Mouse (Mus musculus) neural tube, embryonic 11.5 days (tissue): Measurements from ENCODE around the gene Rnf123. TPM values are rescaled to one million over a fixed set of nuclear protein-coding genes. Genes with fewer than 3 reads are reported as not detected.

ENCODE experiments used
- ATAC-seq: fragments of 200-750 bp; cut with Nextera tagmentation; 2 replicates; pipeline ENCODE4 v1.8.0; 2017; ENCODE audit warnings: moderate number of reproducible peaks, mild to moderate bottlenecking, moderate TSS enrichment, moderate library complexity; ENCODE audit not compliant: insufficient read depth, low FRiP score, low TSS enrichment
- DNase-seq: peaks from one replicate; pipeline ENCODE4 v3.0.0-alpha.2; 2015; ENCODE audit warnings: low spot score
- H3K27ac ChIP-seq: fragments of 300-500 bp; sonication (generic); 2 replicates; pipeline ENCODE4 v1.5.1; 2014; ENCODE audit warnings: low read depth, mild to moderate bottlenecking, low read length
- H3K27me3 ChIP-seq: fragments of 300-500 bp; sonication (generic); 2 replicates; pipeline ENCODE4 v1.6.1; 2014; ENCODE audit warnings: mild to moderate bottlenecking, low read length, mixed read lengths; ENCODE audit not compliant: control insufficient read depth, insufficient read depth
- H3K36me3 ChIP-seq: fragments of 300-500 bp; sonication (generic); 2 replicates; pipeline ENCODE4 v1.6.1; 2014; ENCODE audit warnings: mild to moderate bottlenecking, low read length, moderate library complexity, mixed read lengths; ENCODE audit not compliant: control insufficient read depth, insufficient read depth
- H3K4me1 ChIP-seq: fragments of 300-500 bp; sonication (generic); 2 replicates; pipeline ENCODE4 v1.6.1; 2014; ENCODE audit warnings: low read length, mixed read lengths; ENCODE audit not compliant: control insufficient read depth, insufficient read depth
- H3K4me2 ChIP-seq: fragments of 300-500 bp; sonication (generic); 2 replicates; pipeline ENCODE4 v1.6.1; 2014; ENCODE audit warnings: low read depth, mild to moderate bottlenecking, moderate library complexity
- H3K4me3 ChIP-seq: fragments of 300-500 bp; sonication (generic); 2 replicates; pipeline ENCODE4 v1.5.1; 2014; ENCODE audit warnings: low read depth, low read length
- H3K9ac ChIP-seq: fragments of 300-500 bp; sonication (generic); 2 replicates; pipeline ENCODE4 v1.6.1; 2014; ENCODE audit warnings: mild to moderate bottlenecking, low read length
- H3K9me3 ChIP-seq: fragments of 300-500 bp; sonication (generic); 2 replicates; pipeline ENCODE4 v1.6.1; 2016; ENCODE audit warnings: low read length; ENCODE audit not compliant: control insufficient read depth
- WGBS: fragments of 180-500 bp; shearing (Covaris S2); extraction: QIAGEN DNeasy Blood & Tissue Kit; methylation state at CpG from one replicate; pipeline ENCODE4 v1.1.7; 2014; 5-methylcytosine and 5-hydroxymethylcytosine counted together
- polyA plus RNA-seq: library from polyadenylated mRNA; unstranded; fragments of >200 nt; fragmentation: Nextera tagmentation; extraction: Ambion mirVana; gene quantifications from 2 replicates; pipeline ENCODE4 v1.2.1, GENCODE M21; 2014

The Rnf123 gene
- polyA plus RNA-seq, 1 experiment from 2014 or later: 31.6 TPM

DNA sequence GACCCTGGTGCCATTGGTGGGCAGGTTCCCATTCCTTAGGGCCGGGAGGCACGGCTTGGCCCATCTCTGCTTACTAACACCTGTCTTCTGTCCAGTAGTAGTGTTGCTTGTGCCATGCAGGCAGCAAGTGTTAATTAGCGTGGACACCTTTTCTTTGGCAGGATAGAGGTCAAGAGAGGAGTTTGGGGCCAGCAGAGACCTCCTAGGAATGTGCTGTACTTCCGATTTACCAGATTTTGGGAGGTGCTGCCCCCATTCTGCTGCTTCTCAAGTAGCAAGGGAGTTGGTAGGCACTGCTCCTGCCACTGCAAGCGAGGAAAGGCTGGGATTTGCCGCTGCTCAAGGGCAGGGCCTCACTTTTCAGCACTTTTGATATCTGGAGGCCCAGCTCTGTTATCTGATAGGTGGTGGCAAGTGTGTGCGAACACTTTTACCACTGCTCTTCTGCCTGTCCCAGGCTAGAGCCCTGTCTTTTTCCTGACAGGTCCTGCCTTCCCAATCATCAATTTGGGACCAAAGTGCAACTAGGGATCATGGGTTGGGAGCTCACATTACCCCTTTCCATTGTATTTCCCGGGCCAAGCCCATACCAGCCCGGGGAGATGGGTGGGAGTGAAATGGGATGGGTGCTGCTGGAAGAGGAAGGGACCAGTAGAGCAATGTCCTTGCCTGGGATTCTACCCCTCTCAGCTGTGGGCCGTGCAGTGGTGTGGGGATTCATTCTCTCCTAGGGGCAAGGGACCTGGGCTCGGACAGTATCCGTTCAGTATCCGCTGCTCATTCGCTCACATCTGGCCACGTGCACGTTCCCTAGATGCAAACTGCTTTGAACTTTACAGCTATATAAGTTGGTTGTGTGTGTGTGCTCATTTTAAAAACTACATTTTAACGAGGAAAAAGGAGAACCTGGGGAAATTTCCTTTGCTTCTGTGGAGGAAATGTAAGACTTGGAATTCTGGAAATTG, 35.3 kb downstream of the Rnf123 start:
- Histone ChIP-seq H3K4me1 (peaks cover 10% of the 10 kb centered on the region; the same call in 1 of the 2 replicates), H3K4me3 (peak overlapping the region; percentile 68), H3K27ac (peak overlapping the region; percentile 56), H3K9me3 (no peaks in the 10 kb centered on the region), H3K4me2 (peak overlapping the region; percentile 83), H3K27me3 (no peaks in the 10 kb centered on the region), H3K36me3 (peaks cover 21% of the 10 kb centered on the region), H3K9ac (no peak overlapping the region; the same call in 1 of the 2 replicates)
- 54% methylated on average over 17 of the region's 17 CpGs for WGBS
- DNase-seq (no peak), ATAC-seq (no peak)

DNA sequence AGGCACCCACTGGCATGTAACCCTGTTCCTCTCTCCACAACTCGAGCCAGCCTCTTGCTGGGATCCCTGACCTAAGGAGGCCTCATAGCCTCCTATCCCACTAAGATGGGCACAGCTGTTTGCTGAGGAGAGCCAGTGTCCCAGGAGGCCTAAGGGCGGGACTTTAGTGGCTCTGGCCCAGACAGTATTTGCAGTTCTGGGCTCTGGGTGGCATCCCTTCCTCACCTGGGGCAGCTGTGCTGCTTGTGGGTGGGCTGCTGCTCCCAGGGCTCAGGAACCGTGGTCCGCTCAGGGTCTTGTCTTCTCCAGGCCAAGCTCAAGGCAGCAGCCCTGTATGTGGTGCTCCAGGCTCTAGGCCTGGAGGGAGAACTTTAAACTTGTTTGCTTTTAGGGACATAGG, 36.6 kb downstream of the Rnf123 start:
- 91% methylated on average over 4 of the region's 4 CpGs for WGBS
- Histone ChIP-seq H3K4me1 (peaks cover 10% of the 10 kb centered on the region; the same call in 1 of the 2 replicates), H3K27me3 (no peaks in the 10 kb centered on the region), H3K4me3 (no peak overlapping the region), H3K9me3 (no peaks in the 10 kb centered on the region), H3K4me2 (no peak overlapping the region), H3K27ac (no peak overlapping the region), H3K36me3 (peaks cover 30% of the 10 kb centered on the region), H3K9ac (no peak overlapping the region)
- DNase-seq: no peak
- ATAC-seq: no peak

DNA sequence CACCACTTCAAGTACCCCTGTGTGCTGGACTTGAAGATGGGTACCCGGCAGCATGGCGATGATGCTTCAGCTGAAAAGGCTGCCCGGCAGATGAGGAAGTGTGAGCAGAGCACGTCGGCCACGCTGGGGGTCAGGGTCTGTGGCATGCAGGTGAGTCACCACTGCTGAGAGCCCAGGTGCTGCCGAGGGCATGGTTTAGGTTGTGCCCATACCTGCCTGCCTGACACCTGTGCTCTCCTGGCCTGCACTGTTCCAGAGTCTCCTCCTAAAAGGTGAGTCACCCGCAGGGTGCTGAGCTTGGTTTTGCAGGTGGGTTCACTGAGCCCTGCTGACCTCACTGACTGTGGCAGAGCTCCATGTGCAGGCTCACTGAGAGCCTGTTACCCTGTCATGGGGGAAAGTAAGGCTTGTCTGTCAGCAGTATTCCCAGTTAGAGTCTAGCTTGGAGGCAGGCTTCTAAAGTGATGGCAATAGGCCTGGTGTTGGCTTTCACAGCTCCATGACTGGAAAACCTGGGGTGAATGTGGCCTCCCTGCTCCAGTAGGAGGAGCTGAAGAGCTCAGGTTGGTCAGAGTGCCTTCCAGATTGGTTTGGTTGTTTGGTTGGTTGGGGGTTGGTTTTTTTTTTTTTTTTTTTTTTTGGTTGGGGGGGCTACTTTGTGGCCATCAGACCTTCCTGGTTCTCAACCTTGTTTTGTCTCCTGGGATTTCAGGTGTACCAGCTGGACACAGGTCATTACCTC, 38.2 kb downstream of the Rnf123 start:
- H3K36me3 ChIP-seq: peaks cover 30% of the 10 kb centered on the region
- H3K27ac ChIP-seq: no peak overlapping the region
- no peak for ATAC-seq

DNA sequence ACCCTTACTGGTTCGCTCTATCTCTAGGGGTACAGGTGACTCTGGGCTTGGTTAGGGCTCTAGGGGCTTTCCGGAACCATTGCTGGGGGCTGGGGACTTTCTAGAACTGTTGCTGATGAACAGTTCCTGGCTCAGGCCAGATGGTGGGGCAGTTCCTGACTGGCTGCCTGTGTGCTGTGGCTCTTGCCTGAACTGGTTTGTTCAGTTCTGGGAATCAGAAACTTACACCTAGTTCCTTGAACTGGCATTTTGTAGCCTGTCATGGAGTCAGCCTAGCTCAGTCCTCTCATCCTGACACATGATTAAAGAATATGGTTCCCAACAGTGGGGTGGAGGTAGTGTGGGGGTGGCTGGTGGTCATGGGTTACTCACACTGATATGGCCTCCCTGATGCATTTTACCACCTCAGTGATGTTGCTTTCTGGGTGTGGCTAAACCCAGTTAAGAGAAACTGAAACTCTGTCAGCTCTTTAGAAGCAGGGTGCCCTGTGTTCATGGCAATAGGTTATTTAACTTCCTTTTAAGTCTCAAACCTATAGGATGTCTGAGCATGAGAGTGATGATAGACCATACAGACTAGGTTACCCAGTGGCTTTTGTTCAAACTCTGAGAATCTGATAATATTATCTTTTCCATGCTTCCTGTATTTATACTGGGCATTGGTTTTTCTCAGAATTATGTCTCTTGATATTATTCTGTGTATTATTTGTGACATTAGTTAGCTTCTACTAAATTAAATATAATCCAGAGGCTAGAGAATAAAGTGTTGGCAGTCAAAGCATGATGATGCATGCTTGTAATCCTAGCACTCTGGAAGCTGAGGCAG, 47.6 kb downstream of the Rnf123 start:
- Histone ChIP-seq H3K36me3 (peaks cover 8% of the 10 kb centered on the region), H3K27ac (no peak overlapping the region), H3K27me3 (no peaks in the 10 kb centered on the region), H3K4me1 (no peaks in the 10 kb centered on the region), H3K9me3 (no peaks in the 10 kb centered on the region), H3K4me3 (no peak overlapping the region), H3K4me2 (no peak overlapping the region), H3K9ac (no peak overlapping the region)
- ATAC-seq: no peak
- WGBS: 92% methylated on average over 2 of the region's 2 CpGs
- no peak for DNase-seq

More for the DNA sequence above, 38.2 kb downstream of the Rnf123 start:
- Histone ChIP-seq H3K4me2 (no peak overlapping the region), H3K9me3 (no peaks in the 10 kb centered on the region), H3K9ac (no peak overlapping the region), H3K4me1 (peaks cover 10% of the 10 kb centered on the region; the same call in 1 of the 2 replicates), H3K4me3 (no peak overlapping the region), H3K27me3 (no peaks in the 10 kb centered on the region)
- 96% methylated on average over 8 of the region's 8 CpGs for WGBS
- DNase-seq: no peak

GRCm38 (mm10) chr9:108032126-108032525, 51.0 kb downstream of the Rnf123 start:
- H3K4me2 ChIP-seq: no peak overlapping the region
- H3K36me3 ChIP-seq: peaks cover 12% of the 10 kb centered on the region
- H3K9me3 ChIP-seq: no peaks in the 10 kb centered on the region
- H3K4me1 ChIP-seq: no peaks in the 10 kb centered on the region
- no peak overlapping the region for H3K9ac ChIP-seq
- H3K27ac ChIP-seq: no peak overlapping the region
- DNase-seq (no peak), ATAC-seq (no peak)
- 92% methylated on average over 5 of the region's 5 CpGs for WGBS
- H3K27me3 ChIP-seq: no peaks in the 10 kb centered on the region
- no peak overlapping the region for H3K4me3 ChIP-seq

GRCm38 (mm10) chr9:108027867-108028266, 55.3 kb downstream of the Rnf123 start:
- WGBS: 97% methylated on average over 3 of the region's 3 CpGs
- Histone ChIP-seq H3K27ac (no peak overlapping the region), H3K36me3 (peaks cover 11% of the 10 kb centered on the region)

GRCm38 (mm10) chr9:108026584-108026983, 56.6 kb downstream of the Rnf123 start:
- no peaks in the 10 kb centered on the region for H3K4me1 ChIP-seq
- no peak overlapping the region for H3K4me3 ChIP-seq
- 93% methylated on average over 3 of the region's 3 CpGs for WGBS
- no peak for ATAC-seq
- H3K27ac ChIP-seq: no peak overlapping the region
- no peaks in the 10 kb centered on the region for H3K9me3 ChIP-seq
- H3K36me3 ChIP-seq: peaks cover 11% of the 10 kb centered on the region
- H3K4me2 ChIP-seq: no peak overlapping the region
- H3K9ac ChIP-seq: no peak overlapping the region
- DNase-seq: no peak
- no peaks in the 10 kb centered on the region for H3K27me3 ChIP-seq

More at GRCm38 (mm10) chr9:108027867-108028266, 55.3 kb downstream of the Rnf123 start:
- Histone ChIP-seq H3K9me3 (no peaks in the 10 kb centered on the region), H3K4me1 (no peaks in the 10 kb centered on the region), H3K4me3 (no peak overlapping the region), H3K9ac (no peak overlapping the region), H3K4me2 (no peak overlapping the region), H3K27me3 (no peaks in the 10 kb centered on the region)
- no peak for DNase-seq
- no peak for ATAC-seq

DNA sequence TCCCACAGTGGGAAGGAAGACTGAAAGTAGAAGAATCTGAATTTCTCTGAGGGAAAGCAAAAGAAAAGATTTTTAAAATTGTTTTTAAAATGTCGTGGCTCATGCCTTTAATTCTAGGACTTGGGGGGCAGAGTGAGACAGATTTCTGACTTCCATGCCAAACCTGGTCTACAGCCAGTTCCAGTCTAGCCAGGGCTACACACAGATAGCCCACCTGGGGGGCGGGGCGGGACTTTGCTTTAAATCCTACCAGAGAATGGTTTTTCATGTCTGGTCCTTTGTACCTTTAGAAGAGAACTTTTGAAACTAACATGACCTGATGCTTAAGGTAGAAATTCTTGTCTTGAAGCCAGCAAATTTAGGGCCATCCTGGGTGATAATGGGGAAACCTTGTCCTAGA, 59.9 kb downstream of the Rnf123 start:
- Histone ChIP-seq H3K9ac (no peak overlapping the region), H3K27ac (no peak overlapping the region), H3K9me3 (no peaks in the 10 kb centered on the region), H3K4me2 (no peak overlapping the region), H3K36me3 (peaks cover 9% of the 10 kb centered on the region), H3K27me3 (no peaks in the 10 kb centered on the region), H3K4me3 (no peak overlapping the region), H3K4me1 (no peaks in the 10 kb centered on the region)
- DNase-seq (no peak), ATAC-seq (no peak)
- 93% methylated on average over 3 of the region's 3 CpGs for WGBS
